Mouse (Mus musculus) layer of hippocampus, adult 9-10 months (tissue): ENCODE data around the gene Six6.

Source experiments
- DNase-seq: peaks from one replicate; pipeline ENCODE4 v3.0.0; 2022; ENCODE audit warnings: low spot score

Six6 gene

DNA sequence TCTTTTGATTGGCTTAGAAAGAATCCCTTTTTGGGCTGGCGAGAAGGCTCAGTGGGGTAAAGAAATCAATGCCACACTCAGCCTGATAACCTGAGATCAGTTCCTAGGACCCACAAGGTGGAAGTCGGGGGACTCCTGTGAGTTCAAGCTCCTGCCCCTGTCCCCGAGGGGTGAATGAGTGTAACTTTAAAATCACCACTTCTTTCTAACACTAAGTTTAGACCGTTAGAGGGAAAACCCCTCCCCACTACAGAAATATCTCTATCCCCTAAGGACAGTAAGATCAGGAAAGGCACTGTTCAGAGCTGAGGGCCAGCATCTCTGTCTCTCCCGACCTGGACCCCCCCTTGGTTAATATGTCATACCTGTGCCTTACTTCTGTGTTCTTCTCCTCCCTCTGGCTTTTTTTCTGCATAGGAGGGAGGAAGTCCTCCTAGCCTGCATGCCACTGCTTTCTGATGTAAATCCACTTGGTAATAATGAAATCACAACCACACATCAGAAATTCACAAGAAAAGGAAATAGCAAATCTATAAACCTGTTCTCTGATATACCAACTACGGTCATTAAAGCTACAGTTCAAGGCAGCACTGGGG lies 18.2 kb downstream of the Six6 start:
- no peak for DNase-seq

- DNase-seq, result no peak
These were observed 18.8 kb downstream of the Six6 start for GRCm38 (mm10) chr12:72958446-72958845.

- DNase-seq, result no peak
These were observed 23.1 kb downstream of the Six6 start for GRCm38 (mm10) chr12:72962761-72963160.

DNA sequence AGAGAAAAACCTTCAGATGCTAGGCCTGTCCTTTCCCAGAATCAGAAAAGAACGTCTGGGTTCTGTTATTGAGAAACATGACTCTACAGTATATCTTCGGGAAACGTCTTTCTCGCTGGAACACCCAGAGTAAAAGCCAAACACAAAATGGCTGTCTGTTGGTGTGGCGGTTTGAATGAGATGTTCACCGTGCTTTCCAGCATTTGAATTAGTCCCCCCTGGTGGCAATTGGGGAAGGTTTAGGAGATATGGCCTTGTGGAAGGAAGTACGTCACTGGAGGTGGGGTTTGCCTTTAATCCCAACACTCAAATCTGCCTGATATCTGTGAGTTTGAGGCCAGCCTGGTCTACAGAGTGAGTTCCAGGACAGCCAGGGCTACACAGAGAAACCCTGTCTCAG lies 27.8 kb downstream of the Six6 start:
- no peak for DNase-seq

DNA sequence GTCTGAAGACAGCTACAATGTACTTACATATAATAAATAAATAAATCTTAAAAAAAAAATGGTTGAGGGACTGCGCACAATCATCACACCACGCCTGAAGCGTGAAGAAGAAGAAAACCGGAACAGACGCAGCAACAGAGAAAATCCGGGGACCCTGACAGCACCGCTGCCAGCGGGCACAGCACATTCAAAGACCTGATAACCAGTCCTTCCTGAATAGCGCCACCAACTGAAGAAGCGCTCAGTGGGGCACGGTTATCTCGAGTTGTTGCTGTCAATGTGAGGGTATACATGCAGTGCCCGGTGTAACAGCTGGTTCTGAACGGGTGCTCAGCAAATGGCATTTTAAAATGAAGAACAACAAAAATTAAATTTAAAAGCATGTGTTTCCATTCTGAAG lies 30.9 kb downstream of the Six6 start:
- no peak for DNase-seq

GRCm38 (mm10) chr12:72973161-72973560 lies 33.5 kb downstream of the Six6 start:
- peak; percentile 35 for DNase-seq

- DNase-seq, result no peak
These were observed 36.5 kb downstream of the Six6 start for GRCm38 (mm10) chr12:72976172-72976571.

GRCm38 (mm10) chr12:72976718-72977117 lies 37.0 kb downstream of the Six6 start:
- peak; percentile 11 for DNase-seq

DNA sequence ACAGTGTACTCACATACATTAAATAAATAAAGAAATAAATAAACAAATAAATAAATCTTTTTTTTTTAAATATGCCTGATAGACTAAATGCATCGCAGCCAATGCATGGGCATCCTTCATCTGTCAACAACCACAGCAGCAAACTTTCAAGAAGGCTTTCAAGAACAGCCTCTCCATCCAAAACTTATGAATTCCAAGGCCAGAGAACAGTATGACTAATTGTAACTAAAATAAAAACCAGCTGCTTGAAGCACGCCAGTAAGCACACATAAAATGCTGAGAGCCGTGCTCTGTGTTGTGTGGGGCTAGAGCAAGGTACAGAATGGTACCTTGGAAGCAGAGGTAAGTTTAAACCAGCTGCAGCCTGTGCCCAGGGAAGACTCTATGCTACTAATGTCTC lies 38.2 kb downstream of the Six6 start:
- no peak for DNase-seq

DNA sequence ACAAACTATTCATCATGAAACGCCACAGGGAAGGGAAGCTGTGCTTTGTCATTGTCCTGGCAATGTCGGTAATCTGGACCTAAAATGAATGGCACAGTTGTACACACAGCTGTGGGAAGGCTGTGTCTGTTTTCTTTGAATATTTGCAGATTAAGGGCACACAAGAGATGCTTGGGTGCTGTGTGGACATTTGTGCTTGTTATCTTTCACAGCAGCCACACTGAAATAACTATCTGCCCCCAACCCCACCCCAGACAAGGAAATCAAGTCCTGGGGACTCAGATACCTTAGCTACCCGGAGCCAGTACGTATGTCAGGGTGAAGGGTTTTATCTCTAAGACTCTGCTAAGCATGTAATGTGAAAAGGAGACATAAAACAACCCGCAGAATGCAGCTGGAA lies 39.5 kb downstream of the Six6 start:
- DNase-seq, result no peak

DNA sequence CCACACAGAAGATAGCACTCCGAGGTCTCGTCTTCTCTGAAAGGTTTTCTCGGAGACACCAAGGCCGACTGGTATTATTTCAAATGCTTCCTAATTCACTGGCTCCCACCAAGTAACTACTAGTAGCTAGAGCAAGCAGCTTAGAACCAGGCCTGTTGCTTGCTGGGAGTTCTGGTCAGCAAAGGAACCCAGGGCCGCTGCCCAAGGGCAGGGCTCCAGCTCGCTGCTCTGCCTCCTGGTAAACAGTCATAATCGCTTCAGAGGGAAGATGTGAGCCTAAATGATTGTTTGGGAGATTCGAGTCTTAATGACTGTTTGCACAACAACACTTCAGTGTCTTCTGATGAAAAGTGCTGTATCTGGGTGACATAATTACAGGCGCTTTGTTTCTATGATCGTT lies 42.9 kb downstream of the Six6 start:
- no peak for DNase-seq

DNA sequence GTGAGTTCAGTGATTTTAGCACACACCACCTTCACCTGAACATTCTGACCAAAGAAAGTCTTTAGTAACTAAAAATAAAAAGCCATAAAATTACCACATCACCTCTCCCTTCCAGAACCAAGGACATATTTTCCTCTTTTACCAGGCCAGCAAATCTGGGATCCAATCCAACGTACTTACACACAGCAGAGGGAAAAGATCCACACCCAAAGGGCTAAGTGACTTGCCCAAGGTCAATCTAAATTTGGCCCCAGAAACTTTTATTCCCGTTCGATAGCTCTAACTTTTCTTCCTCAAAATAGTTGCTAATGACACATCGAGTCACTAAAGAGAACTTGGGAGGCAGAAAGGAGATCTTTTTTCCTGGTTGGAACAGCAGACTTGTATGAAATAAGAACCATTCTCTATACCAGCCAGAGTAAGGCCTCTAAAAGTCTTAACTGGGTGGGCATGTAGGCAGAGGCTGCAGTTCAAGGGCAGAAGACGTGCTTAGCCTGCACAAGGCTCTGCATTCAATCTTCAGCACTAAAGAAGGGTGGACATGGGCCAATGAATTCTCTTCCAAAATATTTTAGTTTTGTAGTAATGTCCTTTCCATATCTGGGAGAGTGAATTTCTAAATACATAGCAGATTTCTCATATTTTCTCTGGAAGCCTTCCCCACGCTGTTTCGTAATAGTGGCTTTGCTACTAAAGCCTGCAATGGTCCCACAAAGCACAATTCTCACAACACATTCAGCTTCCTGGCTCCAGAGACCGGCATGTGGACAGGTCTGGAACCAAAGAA lies 43.6 kb downstream of the Six6 start:
- no peak for DNase-seq
